Mouse (Mus musculus) liver, embryonic 14.5 days (tissue): ENCODE data around the gene Rab28. TPM values are rescaled to one million over a fixed set of nuclear protein-coding genes. Genes with fewer than 3 reads are reported as not detected.

ENCODE experiments used
- ATAC-seq: fragments of 200-750 bp; cut with Nextera tagmentation; 2 replicates; pipeline ENCODE4 v1.8.0; 2017; ENCODE audit warnings: moderate number of reproducible peaks, mild to moderate bottlenecking, moderate library complexity; ENCODE audit not compliant: insufficient read depth
- DNase-seq, 3 experiments: peaks; one replicate each; pipeline ENCODE4 v3.0.0-alpha.2; 2012 to 2013; ENCODE audit warnings: low read depth in 3 of 3, low spot score in 3 of 3
- H3K27ac ChIP-seq: fragments of 300-500 bp; sonication (generic); 2 replicates; pipeline ENCODE4 v1.5.1; 2014; ENCODE audit warnings: moderate library complexity, mild to moderate bottlenecking, control low read depth, inconsistent platforms
- H3K27me3 ChIP-seq: fragments of 300-500 bp; sonication (generic); 2 replicates; pipeline ENCODE4 v1.6.1; 2014; ENCODE audit warnings: mild to moderate bottlenecking, low read length, moderate library complexity; ENCODE audit not compliant: control insufficient read depth, insufficient read depth
- H3K36me3 ChIP-seq: fragments of 300-500 bp; sonication (generic); replicated peaks from 2 replicates; pipeline ENCODE4 v1.6.1; 2014; ENCODE audit warnings: low read depth; ENCODE audit not compliant: control insufficient read depth, insufficient read depth
- H3K4me1 ChIP-seq, 2 experiments: fragments of 200-500 bp in 1 of 2; fragments of 300-500 bp in 1 of 2; sonication (generic) in 1 of 2; replicated peaks; 2 replicates each; pipeline ENCODE4 v1.6.1; 2012 to 2014; ENCODE audit warnings: antibody characterized with exemption in 1 of 2, inconsistent platforms in 1 of 2, low read length in 1 of 2; ENCODE audit not compliant: control insufficient read depth in 2 of 2, insufficient read depth in 2 of 2
- H3K4me2 ChIP-seq: fragments of 300-500 bp; sonication (generic); 2 replicates; pipeline ENCODE4 v1.6.1; 2014; ENCODE audit warnings: low read depth, mild to moderate bottlenecking, control low read depth, moderate library complexity
- H3K4me3 ChIP-seq, 2 experiments: fragments of 200-500 bp in 1 of 2; fragments of 300-500 bp in 1 of 2; sonication (generic) in 1 of 2; 2 replicates each; pipeline ENCODE4 v1.5.1; 2012 to 2014; ENCODE audit warnings: low read depth in 2 of 2, low read length in 2 of 2, mild to moderate bottlenecking in 2 of 2, control low read depth in 1 of 2, inconsistent platforms in 1 of 2, moderate library complexity in 1 of 2; ENCODE audit not compliant: insufficient read depth in 1 of 2
- H3K9ac ChIP-seq: fragments of 300-500 bp; sonication (generic); replicated peaks from 2 replicates; pipeline ENCODE4 v1.6.1; 2014; ENCODE audit warnings: mild to moderate bottlenecking, control low read depth, moderate library complexity
- H3K9me3 ChIP-seq: fragments of 300-500 bp; sonication (generic); 2 replicates; pipeline ENCODE4 v1.6.1; 2016; ENCODE audit warnings: low read length, mixed read lengths; ENCODE audit not compliant: control insufficient read depth
- CTCF ChIP-seq: IDR thresholded peaks from 2 replicates; pipeline ENCODE4 v1.5.1; 2016; ENCODE audit warnings: antibody characterized with exemption, low read depth, control low read depth
- EP300 ChIP-seq: IDR thresholded peaks from 2 replicates; pipeline ENCODE4 v1.6.1; 2016; ENCODE audit warnings: antibody characterized with exemption, low read depth
- WGBS: fragments of 180-500 bp; shearing (Covaris S2); extraction: QIAGEN DNeasy Blood & Tissue Kit; methylation state at CpG from one replicate; pipeline ENCODE4 v1.1.7; 2014; ENCODE audit not compliant: insufficient replicate concordance; 5-methylcytosine and 5-hydroxymethylcytosine counted together
- polyA plus RNA-seq, 2 experiments: library from polyadenylated mRNA; depleted of rRNA in 1 of 2; stranded (reverse) in 1 of 2; unstranded in 1 of 2; fragments of >200 nt; fragmentation: Nextera tagmentation in 1 of 2; extraction: Ambion mirVana in 1 of 2; gene quantifications; 2 replicates each; pipeline versions ENCODE4 v1.2.1 to v1.2.3; 2012 to 2014

Rab28 gene
- polyA plus RNA-seq (2012; rRNA removed) (8.3 and 10.3 TPM in 2 replicates), polyA plus RNA-seq (2014; fragmentation: Nextera tagmentation; extraction: Ambion mirVana) (18.8 and 19.6 TPM in 2 replicates)

DNA sequence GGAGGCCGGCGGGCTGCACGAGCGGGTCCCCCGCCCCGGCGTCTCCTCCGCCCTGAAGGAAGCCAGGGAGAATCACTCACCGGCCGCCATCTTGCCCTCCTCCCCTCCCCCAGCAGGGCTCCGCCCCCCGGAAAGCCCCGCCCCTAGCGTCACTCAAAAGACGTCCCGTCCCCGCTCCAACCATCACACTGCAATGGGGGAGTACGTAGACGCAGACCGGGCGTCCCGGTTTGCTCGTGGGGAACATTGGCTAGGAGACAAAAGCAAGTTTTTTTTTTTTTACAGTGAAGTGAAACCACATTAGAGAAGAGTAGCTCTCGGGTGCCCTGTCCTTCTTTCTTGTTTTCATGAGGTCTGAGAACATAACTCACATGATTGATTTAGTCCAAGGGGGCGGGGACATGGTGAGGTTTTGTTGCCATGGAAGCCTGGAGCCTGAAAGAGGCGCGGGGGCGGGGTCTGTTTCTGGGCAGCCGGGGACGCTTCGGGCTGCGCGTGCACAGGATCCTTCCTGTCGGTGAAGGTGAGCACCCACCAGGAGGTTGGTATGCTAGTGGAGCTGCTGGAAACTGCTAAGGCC is at the start of gene Rab28:
Gene Rab28 (minus strand): TSS at position 107 of the 580 bp plus-strand sequence.
- Histone ChIP-seq H3K9me3 (no peaks in the 10 kb centered on the region), H3K27me3 (no peaks in the 10 kb centered on the region), H3K4me3 (peak within 1 kb of the TSS; percentile 92 to 99), H3K4me1 (peaks cover 0 to 5% of the 10 kb centered on the region in 2 experiments; a peak in 3 of 4 replicates), H3K9ac (peak within 1 kb of the TSS; percentile 88), H3K36me3 (no peaks in the 10 kb centered on the region), H3K4me2 (peak within 1 kb of the TSS; percentile 86), H3K27ac (no peak within 1 kb of the TSS; the same call in 1 of the 2 replicates)
- ATAC-seq = peak; percentile 96
- TF ChIP-seq EP300 (no peak), CTCF (no peak)
- WGBS = under 1% methylated on average over 34 of the region's 34 CpGs
- peak; percentile 90 to 93 (median 93) for DNase-seq

DNA sequence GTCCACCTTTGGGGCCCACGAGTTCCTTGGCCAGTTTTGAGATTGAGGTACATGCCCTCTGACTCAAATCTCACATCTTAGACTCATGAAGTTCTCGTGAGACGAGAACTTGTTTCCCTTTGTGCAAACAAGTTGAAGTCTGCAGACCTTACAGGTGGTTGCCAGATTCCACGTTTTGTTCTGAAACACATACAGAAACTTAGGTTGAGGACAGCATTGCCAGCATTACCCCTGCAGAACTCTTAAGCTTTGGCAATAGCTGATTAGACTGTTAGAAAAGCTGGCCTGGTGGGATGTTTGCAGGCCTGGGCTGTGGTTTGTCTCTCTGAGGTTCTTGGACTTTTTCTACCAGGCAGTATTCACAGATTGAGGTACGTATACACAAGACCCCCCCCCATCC is 49.4 kb upstream of the Rab28 start:
- H3K27me3 ChIP-seq = peaks cover 90% of the 10 kb centered on the region
- TF ChIP-seq EP300 = no peak
- TF ChIP-seq CTCF = no peak
- H3K4me1 ChIP-seq = no peaks in the 10 kb centered on the region
- H3K4me3 ChIP-seq = no peak overlapping the region
- no peak overlapping the region for H3K9ac ChIP-seq
- no peaks in the 10 kb centered on the region for H3K9me3 ChIP-seq
- DNase-seq = no peak
- ATAC-seq = no peak
- H3K36me3 ChIP-seq = no peaks in the 10 kb centered on the region
- H3K4me2 ChIP-seq = no peak overlapping the region
- H3K27ac ChIP-seq = no peak overlapping the region
- 4% methylated on average over 5 of the region's 5 CpGs for WGBS

DNA sequence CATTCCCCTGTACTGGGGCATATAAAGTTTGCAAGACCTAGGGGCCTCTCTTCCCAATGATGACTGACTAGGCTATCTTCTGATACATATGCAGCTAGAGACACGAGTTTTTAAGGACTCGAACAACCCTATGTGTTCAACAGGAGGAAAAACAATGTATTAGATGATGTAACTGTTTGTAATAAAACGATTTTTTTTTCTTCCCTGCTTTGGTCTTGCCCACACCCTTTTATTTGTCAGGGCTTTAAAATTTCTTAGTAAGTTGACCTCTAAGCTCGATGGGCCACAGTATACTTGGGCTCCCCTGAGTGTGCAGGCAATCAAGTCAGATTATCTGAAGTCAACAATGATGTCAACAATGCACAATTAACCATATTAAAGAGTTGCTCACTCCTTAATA is 48.4 kb upstream of the Rab28 start:
- Histone ChIP-seq H3K4me3 (no peak overlapping the region), H3K27me3 (peaks cover 85% of the 10 kb centered on the region), H3K4me2 (no peak overlapping the region), H3K4me1 (no peaks in the 10 kb centered on the region), H3K9me3 (no peaks in the 10 kb centered on the region), H3K9ac (no peak overlapping the region), H3K36me3 (no peaks in the 10 kb centered on the region), H3K27ac (no peak overlapping the region)
- 7% methylated on average over 4 of the region's 4 CpGs for WGBS
- DNase-seq = no peak
- no peak for ATAC-seq
- TF ChIP-seq CTCF (no peak), EP300 (no peak)

DNA sequence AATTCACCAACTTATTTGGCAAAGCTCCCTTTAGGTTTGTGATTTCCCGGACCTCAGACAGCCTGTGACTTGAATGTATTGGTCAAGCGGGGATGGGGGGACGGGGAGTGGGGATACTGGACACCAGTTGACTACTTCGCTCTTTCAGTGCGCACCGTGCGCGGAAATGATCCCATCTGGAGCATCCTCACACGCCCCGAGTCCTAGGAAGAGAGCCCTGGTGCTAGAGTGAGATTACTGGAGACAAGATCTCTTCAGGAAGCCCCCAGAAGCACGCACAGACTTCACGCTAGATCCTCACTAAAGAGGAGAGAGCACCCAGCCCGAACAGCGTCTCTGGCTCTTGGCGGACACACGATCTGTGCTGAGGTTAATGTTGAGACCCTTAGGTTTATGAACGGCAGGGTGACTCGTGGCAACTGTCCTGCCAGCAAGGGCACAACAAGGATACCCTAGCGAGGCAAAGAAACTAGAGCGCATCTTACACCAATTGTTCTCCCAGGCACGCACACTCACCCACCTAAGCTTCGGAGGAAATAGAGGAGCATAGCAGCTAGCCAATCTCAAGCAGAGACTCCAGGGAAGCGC is 47.5 kb upstream of the Rab28 start:
- Histone ChIP-seq H3K36me3 (no peaks in the 10 kb centered on the region), H3K27ac (no peak overlapping the region), H3K4me3 (no peak overlapping the region), H3K4me2 (no peak overlapping the region), H3K4me1 (no peaks in the 10 kb centered on the region), H3K9me3 (no peaks in the 10 kb centered on the region), H3K27me3 (peaks cover 77% of the 10 kb centered on the region), H3K9ac (no peak overlapping the region)
- no peak for ATAC-seq
- WGBS = 2% methylated on average over 23 of the region's 23 CpGs
- DNase-seq = no peak
- no peak for TF ChIP-seq EP300
- no peak for TF ChIP-seq CTCF

DNA sequence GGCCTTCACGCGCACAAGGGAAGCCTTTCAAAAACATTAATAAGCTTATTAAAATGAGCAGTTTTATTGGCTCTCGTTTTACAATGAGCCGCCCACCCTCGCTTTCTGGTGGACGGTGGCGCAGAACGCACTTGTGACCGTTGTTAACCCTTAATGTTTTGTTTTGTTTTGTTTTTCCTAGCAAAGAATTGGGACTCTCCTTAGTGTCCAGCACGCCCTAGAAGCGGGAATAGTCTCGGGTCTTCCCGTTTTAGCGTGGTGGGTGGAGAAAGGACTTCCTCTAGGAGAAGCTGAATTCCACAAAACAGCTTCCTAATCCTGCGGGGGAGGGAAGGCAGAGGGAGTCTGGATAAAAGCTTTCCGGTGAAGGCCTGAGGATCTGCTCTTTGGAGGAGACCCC is 46.9 kb upstream of the Rab28 start:
- DNase-seq (no peak), ATAC-seq (no peak)
- Histone ChIP-seq H3K4me1 (no peaks in the 10 kb centered on the region), H3K4me2 (no peak overlapping the region), H3K9ac (no peak overlapping the region), H3K27me3 (peaks cover 75% of the 10 kb centered on the region), H3K27ac (no peak overlapping the region), H3K9me3 (no peaks in the 10 kb centered on the region), H3K4me3 (no peak overlapping the region), H3K36me3 (no peaks in the 10 kb centered on the region)
- under 1% methylated on average over 16 of the region's 16 CpGs for WGBS
- no peak for TF ChIP-seq CTCF
- TF ChIP-seq EP300 = no peak
